Mouse (Mus musculus): Measurements from ENCODE around the gene Fam227b. TPM values are rescaled to one million over a fixed set of nuclear protein-coding genes. Genes with fewer than 3 reads are reported as not detected.
A peak's percentile ranks its signal among the peaks of the same experiment; 100 is the strongest.

The Fam227b gene
- polyA plus RNA-seq, 1 experiment from 2014 or later, result not detected

DNA sequence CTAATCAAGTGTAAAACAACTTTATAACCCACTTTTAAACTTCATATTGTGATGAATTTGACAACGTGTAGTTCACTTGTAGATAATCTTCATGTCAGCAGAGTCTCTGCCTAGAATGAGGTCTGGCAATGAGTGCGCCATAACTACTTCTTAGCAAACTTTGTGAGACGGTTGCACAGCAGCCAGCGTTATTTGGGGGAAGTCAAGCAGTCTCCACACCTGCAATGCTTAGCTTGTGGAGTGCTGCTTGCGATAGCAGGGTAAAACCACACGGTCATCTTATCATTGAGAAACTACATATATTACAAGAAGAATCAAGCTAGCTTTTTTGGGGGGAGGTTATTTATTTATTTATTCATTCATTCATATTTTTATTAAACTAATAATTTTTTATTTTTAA, 75.3 kb downstream of the Fam227b start:
- 93% methylated on average over 6 of the region's 6 CpGs for WGBS
- no peak overlapping the region for H3K4me2 ChIP-seq (ENCODE audit: low read depth, low read length)
- no peaks in the 10 kb centered on the region for H3K27me3 ChIP-seq (ENCODE audit: control insufficient read depth, insufficient read depth, low read length)
- no peaks in the 10 kb centered on the region for H3K4me1 ChIP-seq (ENCODE audit: control insufficient read depth, insufficient read depth, low read length)
- no peak overlapping the region for H3K9ac ChIP-seq (replicated peaks; ENCODE audit: low read length)
- no peak overlapping the region for H3K4me3 ChIP-seq (ENCODE audit: low read depth, low read length)
- no peaks in the 10 kb centered on the region for H3K36me3 ChIP-seq (replicated peaks; ENCODE audit: control insufficient read depth, insufficient read depth, low read depth, low read length)
- H3K9me3 ChIP-seq (replicated peaks; ENCODE audit: control insufficient read depth, low read length), result no peaks in the 10 kb centered on the region
- no peak overlapping the region for H3K27ac ChIP-seq (replicated peaks; ENCODE audit: low read depth, low read length)
- DNase-seq (ENCODE audit: low spot score) (no peak), ATAC-seq (replicated peaks; ENCODE audit: insufficient number of reproducible peaks, low FRiP score, low TSS enrichment, low read depth) (no peak)

DNA sequence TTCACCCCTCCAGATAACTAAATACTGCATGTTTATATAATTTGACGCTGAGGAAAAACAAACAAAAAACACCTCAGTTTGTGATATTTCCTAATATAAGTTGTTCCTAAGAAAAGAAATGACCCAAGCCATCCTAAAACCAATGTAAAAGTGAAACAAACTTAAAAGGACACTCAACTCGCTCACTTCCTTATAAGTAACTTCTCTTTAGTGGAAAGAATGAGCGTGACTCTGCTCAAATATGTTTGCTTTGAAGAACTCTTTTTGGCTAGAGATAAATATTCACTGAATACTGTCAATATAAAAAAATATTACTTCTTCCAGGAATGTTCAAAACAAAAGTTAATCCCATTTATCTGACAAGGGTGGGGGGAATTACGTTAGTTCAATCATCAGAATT, 78.1 kb downstream of the Fam227b start:
- Histone ChIP-seq H3K4me3 (ENCODE audit: low read depth, low read length) (no peak overlapping the region), H3K27ac (replicated peaks; ENCODE audit: low read depth, low read length) (no peak overlapping the region), H3K27me3 (ENCODE audit: control insufficient read depth, insufficient read depth, low read length) (no peaks in the 10 kb centered on the region), H3K4me1 (ENCODE audit: control insufficient read depth, insufficient read depth, low read length) (no peaks in the 10 kb centered on the region), H3K36me3 (replicated peaks; ENCODE audit: control insufficient read depth, insufficient read depth, low read depth, low read length) (no peaks in the 10 kb centered on the region), H3K9ac (replicated peaks; ENCODE audit: low read length) (no peak overlapping the region), H3K9me3 (replicated peaks; ENCODE audit: control insufficient read depth, low read length) (no peaks in the 10 kb centered on the region), H3K4me2 (ENCODE audit: low read depth, low read length) (no peak overlapping the region)
- no peak for DNase-seq (ENCODE audit: low spot score)
- no peak for ATAC-seq (replicated peaks; ENCODE audit: insufficient number of reproducible peaks, low FRiP score, low TSS enrichment, low read depth)
- WGBS, result 93% methylated on average over 4 of the region's 4 CpGs

DNA sequence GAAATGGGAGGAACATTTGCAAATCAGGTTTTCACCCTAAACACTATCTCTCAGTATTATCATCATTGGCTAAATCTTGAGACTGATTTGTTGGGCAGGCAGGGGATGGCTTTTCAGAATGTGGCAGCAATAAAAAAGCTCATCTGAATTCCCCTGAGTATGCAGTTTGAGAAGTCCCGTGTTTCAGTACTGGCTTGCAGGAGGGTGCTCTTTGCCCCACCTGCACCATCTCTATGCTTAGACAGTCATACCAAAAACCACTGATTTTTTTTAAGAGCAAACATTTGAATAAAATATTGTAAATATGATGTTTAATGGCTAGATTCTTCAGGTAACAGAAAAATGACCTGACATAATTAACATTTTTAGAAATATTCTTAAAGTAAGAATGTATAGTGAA, 82.1 kb downstream of the Fam227b start:
- H3K9me3 ChIP-seq (replicated peaks; ENCODE audit: control insufficient read depth, low read length), result no peaks in the 10 kb centered on the region
- no peak for DNase-seq (ENCODE audit: low spot score)
- no peak overlapping the region for H3K4me3 ChIP-seq (ENCODE audit: low read depth, low read length)
- H3K36me3 ChIP-seq (replicated peaks; ENCODE audit: control insufficient read depth, insufficient read depth, low read depth, low read length), result no peaks in the 10 kb centered on the region
- H3K27me3 ChIP-seq (ENCODE audit: control insufficient read depth, insufficient read depth, low read length), result no peaks in the 10 kb centered on the region
- WGBS, result 80% methylated on average over 1 of the region's 1 CpGs
- no peak overlapping the region for H3K27ac ChIP-seq (replicated peaks; ENCODE audit: low read depth, low read length)
- ATAC-seq (replicated peaks; ENCODE audit: insufficient number of reproducible peaks, low FRiP score, low TSS enrichment, low read depth), result no peak
- H3K4me2 ChIP-seq (ENCODE audit: low read depth, low read length), result no peak overlapping the region
- no peak overlapping the region for H3K9ac ChIP-seq (replicated peaks; ENCODE audit: low read length)
- no peaks in the 10 kb centered on the region for H3K4me1 ChIP-seq (ENCODE audit: control insufficient read depth, insufficient read depth, low read length)

DNA sequence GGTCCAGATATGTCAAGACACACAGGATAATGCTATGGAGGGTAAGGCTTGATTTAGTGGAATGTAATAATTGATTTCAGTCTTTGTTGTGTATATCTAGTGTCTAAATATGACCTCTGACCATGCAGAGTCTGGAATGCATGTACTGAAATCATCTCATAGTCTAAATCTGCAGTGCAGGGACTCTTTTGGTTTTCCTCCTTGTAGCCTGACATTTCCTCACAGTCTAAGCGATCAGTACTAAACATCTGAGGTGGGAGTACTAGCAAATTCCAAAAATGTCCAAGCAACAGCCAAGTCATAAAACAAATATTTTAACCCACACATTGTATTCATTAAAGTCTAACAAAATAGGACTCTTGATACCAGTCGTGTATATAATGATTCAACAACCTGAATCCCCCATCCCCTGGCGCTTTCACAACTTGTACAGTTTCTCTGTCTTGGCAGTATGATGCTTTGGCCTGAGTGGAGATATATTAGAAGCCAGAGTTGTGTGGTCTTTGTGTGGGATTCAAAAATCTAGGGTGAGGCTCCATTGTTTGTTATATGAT, 86.4 kb downstream of the Fam227b start:
- ATAC-seq (replicated peaks; ENCODE audit: insufficient number of reproducible peaks, low FRiP score, low TSS enrichment, low read depth), result no peak
- H3K36me3 ChIP-seq (replicated peaks; ENCODE audit: control insufficient read depth, insufficient read depth, low read depth, low read length), result no peaks in the 10 kb centered on the region
- H3K27ac ChIP-seq (replicated peaks; ENCODE audit: low read depth, low read length), result no peak overlapping the region
- DNase-seq (ENCODE audit: low spot score), result no peak
- H3K4me3 ChIP-seq (ENCODE audit: low read depth, low read length), result no peak overlapping the region
- WGBS, result 78% methylated on average over 3 of the region's 3 CpGs
- H3K4me1 ChIP-seq (ENCODE audit: control insufficient read depth, insufficient read depth, low read length), result no peaks in the 10 kb centered on the region
- H3K4me2 ChIP-seq (ENCODE audit: low read depth, low read length), result no peak overlapping the region
- no peaks in the 10 kb centered on the region for H3K9me3 ChIP-seq (replicated peaks; ENCODE audit: control insufficient read depth, low read length)
- no peak overlapping the region for H3K9ac ChIP-seq (replicated peaks; ENCODE audit: low read length)
- no peaks in the 10 kb centered on the region for H3K27me3 ChIP-seq (ENCODE audit: control insufficient read depth, insufficient read depth, low read length)

DNA sequence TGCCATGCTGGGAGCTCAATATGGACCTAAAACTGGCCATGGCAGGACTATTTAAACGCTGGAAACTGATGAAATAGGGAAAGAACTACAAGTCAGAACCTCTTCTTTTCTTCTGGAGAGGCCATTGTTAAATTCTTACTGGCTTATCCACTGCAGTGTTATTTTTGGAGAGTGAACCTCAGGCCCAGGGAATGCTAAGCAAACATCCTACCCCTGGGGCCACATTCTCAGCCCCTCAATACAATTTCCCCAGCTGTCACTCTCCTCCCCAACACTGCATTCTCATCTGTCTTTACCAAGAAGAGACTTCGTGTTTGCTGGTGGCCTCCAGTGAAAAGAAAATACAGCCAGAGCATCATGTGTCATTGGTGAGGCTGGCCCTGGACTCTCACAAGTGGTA, 87.0 kb downstream of the Fam227b start:
- Histone ChIP-seq H3K4me3 (ENCODE audit: low read depth, low read length) (no peak overlapping the region), H3K4me1 (ENCODE audit: control insufficient read depth, insufficient read depth, low read length) (no peaks in the 10 kb centered on the region), H3K9me3 (replicated peaks; ENCODE audit: control insufficient read depth, low read length) (no peaks in the 10 kb centered on the region), H3K9ac (replicated peaks; ENCODE audit: low read length) (no peak overlapping the region), H3K27me3 (ENCODE audit: control insufficient read depth, insufficient read depth, low read length) (no peaks in the 10 kb centered on the region), H3K36me3 (replicated peaks; ENCODE audit: control insufficient read depth, insufficient read depth, low read depth, low read length) (no peaks in the 10 kb centered on the region), H3K4me2 (ENCODE audit: low read depth, low read length) (no peak overlapping the region), H3K27ac (replicated peaks; ENCODE audit: low read depth, low read length) (no peak overlapping the region)
- WGBS, result 10% methylated on average over 2 of the region's 2 CpGs
- DNase-seq (ENCODE audit: low spot score) (no peak), ATAC-seq (replicated peaks; ENCODE audit: insufficient number of reproducible peaks, low FRiP score, low TSS enrichment, low read depth) (no peak)

DNA sequence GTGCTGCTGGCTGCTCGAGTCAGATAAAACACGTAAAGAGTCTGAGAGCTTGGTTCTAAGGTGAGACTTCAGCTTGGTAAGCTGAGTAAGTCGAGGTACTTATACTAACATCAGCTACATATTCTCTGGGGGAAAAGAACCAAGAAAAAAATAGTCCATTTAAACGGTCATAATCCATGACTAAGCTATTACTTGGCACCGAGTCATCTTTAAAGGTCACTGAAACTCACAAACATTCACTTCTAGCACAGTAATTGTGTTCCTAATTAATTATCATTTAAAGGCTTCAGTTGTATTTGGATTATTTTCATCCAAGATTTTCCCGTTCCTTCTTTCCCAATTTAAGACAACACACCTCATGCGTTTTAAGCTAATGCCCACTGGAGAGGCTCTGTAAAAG, 88.9 kb downstream of the Fam227b start:
- H3K36me3 ChIP-seq (replicated peaks; ENCODE audit: control insufficient read depth, insufficient read depth, low read depth, low read length), result no peaks in the 10 kb centered on the region
- H3K4me3 ChIP-seq (ENCODE audit: low read depth, low read length), result no peak overlapping the region
- DNase-seq (ENCODE audit: low spot score) (no peak), ATAC-seq (replicated peaks; ENCODE audit: insufficient number of reproducible peaks, low FRiP score, low TSS enrichment, low read depth) (no peak)
- H3K4me2 ChIP-seq (ENCODE audit: low read depth, low read length), result no peak overlapping the region
- WGBS, result 78% methylated on average over 7 of the region's 7 CpGs
- no peaks in the 10 kb centered on the region for H3K9me3 ChIP-seq (replicated peaks; ENCODE audit: control insufficient read depth, low read length)
- H3K9ac ChIP-seq (replicated peaks; ENCODE audit: low read length), result no peak overlapping the region
- no peaks in the 10 kb centered on the region for H3K4me1 ChIP-seq (ENCODE audit: control insufficient read depth, insufficient read depth, low read length)
- H3K27ac ChIP-seq (replicated peaks; ENCODE audit: low read depth, low read length), result no peak overlapping the region
- H3K27me3 ChIP-seq (ENCODE audit: control insufficient read depth, insufficient read depth, low read length), result no peaks in the 10 kb centered on the region

DNA sequence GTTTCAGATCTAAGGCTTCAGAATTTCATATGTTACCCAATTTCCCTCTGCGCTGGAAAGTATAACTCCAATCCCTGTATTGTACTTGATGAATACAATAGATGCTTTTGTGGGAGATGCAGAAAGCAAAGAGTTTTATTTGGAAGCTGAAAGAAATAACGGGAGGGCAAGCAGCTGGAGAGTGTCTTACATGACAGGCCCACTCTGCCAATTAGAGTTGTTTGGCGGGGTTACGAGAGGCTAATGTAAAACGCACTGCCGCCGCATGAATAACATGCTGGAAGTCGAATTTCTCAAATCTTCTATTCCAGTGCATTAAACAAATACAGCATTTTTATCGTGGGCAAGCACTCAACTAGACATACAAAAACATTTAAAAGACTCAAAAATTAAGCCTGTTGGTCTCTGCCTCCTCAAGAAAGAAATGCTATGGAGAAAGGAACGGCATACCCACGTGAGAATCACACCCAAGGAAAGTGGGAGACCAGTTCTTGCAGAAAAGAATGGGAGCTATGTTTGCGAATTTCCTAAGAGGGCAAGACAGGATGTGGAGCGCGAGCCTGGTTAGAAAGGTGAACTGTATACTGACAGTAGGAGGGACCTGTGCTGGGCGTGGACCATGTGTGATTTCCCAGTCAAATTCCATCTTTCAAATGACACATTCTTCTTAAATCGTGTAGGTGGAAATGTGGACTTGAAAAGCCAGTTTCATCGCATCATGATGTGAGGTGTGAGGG, 90.6 kb downstream of the Fam227b start:
- Histone ChIP-seq H3K9me3 (replicated peaks; ENCODE audit: control insufficient read depth, low read length) (no peaks in the 10 kb centered on the region), H3K27ac (replicated peaks; ENCODE audit: low read depth, low read length) (no peak overlapping the region), H3K4me1 (ENCODE audit: control insufficient read depth, insufficient read depth, low read length) (no peaks in the 10 kb centered on the region), H3K4me3 (ENCODE audit: low read depth, low read length) (no peak overlapping the region), H3K4me2 (ENCODE audit: low read depth, low read length) (no peak overlapping the region), H3K9ac (replicated peaks; ENCODE audit: low read length) (no peak overlapping the region), H3K27me3 (ENCODE audit: control insufficient read depth, insufficient read depth, low read length) (no peaks in the 10 kb centered on the region), H3K36me3 (replicated peaks; ENCODE audit: control insufficient read depth, insufficient read depth, low read depth, low read length) (no peaks in the 10 kb centered on the region)
- WGBS, result 67% methylated on average over 17 of the region's 17 CpGs
- ATAC-seq (replicated peaks; ENCODE audit: insufficient number of reproducible peaks, low FRiP score, low TSS enrichment, low read depth) (peak; percentile 56; the same call in 1 of the 2 replicates), DNase-seq (ENCODE audit: low spot score) (peak; percentile 39)

DNA sequence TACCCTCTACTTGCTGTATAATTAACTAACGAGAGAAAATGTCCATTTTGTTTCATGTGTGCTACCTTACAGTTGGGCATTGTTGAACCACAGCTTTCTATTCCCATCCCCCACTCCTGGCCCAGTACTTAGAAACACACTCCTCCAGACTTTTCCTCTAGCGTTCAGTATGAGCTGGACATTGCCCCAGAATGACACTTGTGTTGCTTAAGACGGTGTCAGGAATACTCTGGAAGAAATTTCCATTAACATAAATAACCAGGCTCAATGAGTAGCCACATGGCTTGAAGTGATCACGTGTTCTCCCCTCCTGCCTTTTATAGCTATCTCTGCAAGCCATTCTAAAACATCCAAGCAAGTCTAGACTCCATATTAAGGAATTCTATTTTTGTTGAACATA, 91.2 kb downstream of the Fam227b start:
- no peaks in the 10 kb centered on the region for H3K4me1 ChIP-seq (ENCODE audit: control insufficient read depth, insufficient read depth, low read length)
- no peak overlapping the region for H3K27ac ChIP-seq (replicated peaks; ENCODE audit: low read depth, low read length)
- ATAC-seq (replicated peaks; ENCODE audit: insufficient number of reproducible peaks, low FRiP score, low TSS enrichment, low read depth) (0 out of 2 replicates have a peak, but pooled peaks have one; percentile 62), DNase-seq (ENCODE audit: low spot score) (peak; percentile 21)
- H3K4me3 ChIP-seq (ENCODE audit: low read depth, low read length), result no peak overlapping the region
- H3K36me3 ChIP-seq (replicated peaks; ENCODE audit: control insufficient read depth, insufficient read depth, low read depth, low read length), result no peaks in the 10 kb centered on the region
- H3K4me2 ChIP-seq (ENCODE audit: low read depth, low read length), result no peak overlapping the region
- no peaks in the 10 kb centered on the region for H3K9me3 ChIP-seq (replicated peaks; ENCODE audit: control insufficient read depth, low read length)
- H3K9ac ChIP-seq (replicated peaks; ENCODE audit: low read length), result no peak overlapping the region
- 56% methylated on average over 4 of the region's 4 CpGs for WGBS
- no peaks in the 10 kb centered on the region for H3K27me3 ChIP-seq (ENCODE audit: control insufficient read depth, insufficient read depth, low read length)
